Comparison of ENCODE assay signal across 8 mouse cellular contexts in the genomic region with DNA sequence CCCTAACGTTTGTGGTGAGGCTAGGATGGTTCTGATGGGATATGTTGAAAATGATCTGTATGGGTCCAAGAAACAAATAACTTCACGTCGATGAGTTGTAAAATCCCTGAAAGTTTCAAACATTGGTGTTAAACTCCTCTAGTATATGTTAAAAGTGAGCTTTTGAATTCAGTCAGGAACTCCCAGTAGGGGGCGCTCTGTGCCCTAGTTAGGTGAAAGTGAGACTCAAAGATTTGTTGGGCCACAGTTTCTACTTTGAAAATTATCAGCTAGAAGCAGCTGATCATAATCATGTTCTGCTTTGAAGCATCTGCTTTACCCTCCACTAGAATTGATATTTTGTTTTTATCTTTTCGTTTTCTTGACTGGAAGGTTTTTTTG.
DNase-seq lines count a peak whose midpoint lies in the region; ATAC-seq lines count a peak whose summit lies in the region.

No protein-coding gene starts in this region.

- no peak overlapping the region for H3K4me3 ChIP-seq in hindbrain, embryonic 14.5 days (replicated peaks; ENCODE audit: low read length)
- H3K4me3 ChIP-seq in hindbrain, embryonic 13.5 days, result no peak overlapping the region

- H3K4me2 ChIP-seq in hindbrain, embryonic 14.5 days (replicated peaks), result no peak overlapping the region
- no peak overlapping the region for H3K4me2 ChIP-seq in hindbrain, embryonic 13.5 days

- no peaks in the 10 kb centered on the region for H3K27me3 ChIP-seq in hindbrain, embryonic 14.5 days (ENCODE audit: control insufficient read depth, insufficient read depth, low read length)
- H3K27me3 ChIP-seq in hindbrain, embryonic 13.5 days, result no peaks in the 10 kb centered on the region

- H3K27ac ChIP-seq in hindbrain, embryonic 14.5 days, result no peak overlapping the region
- no peak overlapping the region for H3K27ac ChIP-seq in hindbrain, embryonic 13.5 days

- DNase-seq in hindbrain, embryonic 14.5 days (ENCODE audit: low spot score), result peak; percentile 43
- DNase-seq in CD8-positive naive resting alpha-beta T cell, adult 2 months (ENCODE audit: low read depth in 2 of 2, low spot score in 2 of 2), result peak; percentile 52 to 59
- peak; percentile 51 for DNase-seq in brain, adult 2 months (ENCODE audit: low read depth, low spot score)
- peak; percentile 68 for DNase-seq in gastrocnemius, adult 18-20 months (ENCODE audit: low spot score)
- peak; percentile 93 for DNase-seq in large intestine, adult 2 months (ENCODE audit: low read depth, low spot score)
- DNase-seq in mesoderm, embryonic 11.5 days (ENCODE audit: low read depth, low spot score), result peak; percentile 78
- peak; percentile 35 to 62 for DNase-seq in urinary bladder, adult 18-20 months (ENCODE audit: low spot score in 2 of 2)

- H3K9me3 ChIP-seq in hindbrain, embryonic 14.5 days (ENCODE audit: control insufficient read depth, low read length), result peaks cover 32% of the 10 kb centered on the region
- H3K9me3 ChIP-seq in hindbrain, embryonic 13.5 days, result peaks cover 28% of the 10 kb centered on the region

- 46% methylated on average over 5 of the region's 5 CpGs for WGBS in hindbrain, embryonic 14.5 days
- WGBS in hindbrain, embryonic 13.5 days, result 44% methylated on average over 5 of the region's 5 CpGs
- WGBS in large intestine, adult 2 months, result 36% methylated on average over 5 of the region's 5 CpGs

- no peak overlapping the region for H3K9ac ChIP-seq in hindbrain, embryonic 14.5 days
- no peak overlapping the region for H3K9ac ChIP-seq in hindbrain, embryonic 13.5 days

- no peaks in the 10 kb centered on the region for H3K36me3 ChIP-seq in hindbrain, embryonic 14.5 days (replicated peaks; ENCODE audit: control insufficient read depth, insufficient read depth)
- no peaks in the 10 kb centered on the region for H3K36me3 ChIP-seq in hindbrain, embryonic 13.5 days

- no peak for ATAC-seq in hindbrain, embryonic 14.5 days (ENCODE audit: low FRiP score)
- ATAC-seq in hindbrain, embryonic 13.5 days (ENCODE audit: low FRiP score), result no peak

- H3K4me1 ChIP-seq in hindbrain, embryonic 14.5 days (replicated peaks; ENCODE audit: control insufficient read depth, insufficient read depth, low read length), result no peaks in the 10 kb centered on the region
- H3K4me1 ChIP-seq in hindbrain, embryonic 13.5 days (replicated peaks), result no peaks in the 10 kb centered on the region

Comparison
In these comparisons a context has a peak if more than half of its experiments do, and no peak if none do; other contexts are left out.
1. DNase-seq: peak in every context shown above with its lines; median percentile 93 in large intestine, adult 2 months; 78 in mesoderm, embryonic 11.5 days; 68 in gastrocnemius, adult 18-20 months; 56 in CD8-positive naive resting alpha-beta T cell, adult 2 months; 51 in brain, adult 2 months; 48 in urinary bladder, adult 18-20 months; 43 in hindbrain, embryonic 14.5 days.